Mouse (Mus musculus): Measurements from ENCODE around the gene Tmem136. TPM values are rescaled to one million over a fixed set of nuclear protein-coding genes. Genes with fewer than 3 reads are reported as not detected.

The Tmem136 gene
- polyA plus RNA-seq, 1 experiment = 0.12 TPM

- no peak overlapping the region for H3K4me3 ChIP-seq (ENCODE audit: insufficient read depth, poor library complexity, severe bottlenecking)
- TF ChIP-seq CEBPB (IDR thresholded peaks at IDR 0.05; ENCODE audit: low read depth) (no peak), USF1 (IDR thresholded peaks at IDR 0.05; ENCODE audit: low read depth) (no peak), FOSL1 (IDR thresholded peaks at IDR 0.05; ENCODE audit: insufficient read depth, low read length, poor library complexity, severe bottlenecking) (no peak)
- no peaks in the 10 kb centered on the region for H3K36me3 ChIP-seq (ENCODE audit: control insufficient read depth, insufficient read depth)
- no peak overlapping the region for H3ac ChIP-seq (ENCODE audit: control insufficient read depth, insufficient read length, low read depth)
- H3K79me2 ChIP-seq (ENCODE audit: control insufficient read depth, insufficient read depth) = no peaks in the 10 kb centered on the region
- H3K27me3 ChIP-seq (ENCODE audit: control insufficient read depth, insufficient read depth, insufficient read length) = peaks cover 5% of the 10 kb centered on the region
- no peaks in the 10 kb centered on the region for H3K79me3 ChIP-seq (ENCODE audit: low read depth)
Observed at GRCm38 (mm10) chr9:43115431-43116133, 788 bp downstream of the Tmem136 start.

GRCm38 (mm10) chr9:43114833-43115232 is 1.5 kb downstream of the Tmem136 start:
- H3K4me3 ChIP-seq (ENCODE audit: insufficient read depth, poor library complexity, severe bottlenecking) = no peak overlapping the region
- H3K79me3 ChIP-seq (ENCODE audit: low read depth) = no peaks in the 10 kb centered on the region
- H3ac ChIP-seq (ENCODE audit: control insufficient read depth, insufficient read length, low read depth) = no peak overlapping the region
- TF ChIP-seq CEBPB (IDR thresholded peaks at IDR 0.05; ENCODE audit: low read depth) = no peak
- TF ChIP-seq MAX (IDR thresholded peaks at IDR 0.05) = no peak
- TF ChIP-seq CTCF (IDR thresholded peaks at IDR 0.05; ENCODE audit: control insufficient read depth, insufficient read depth, insufficient read length) = no peak
- no peak for TF ChIP-seq MYOD1 (IDR thresholded peaks at IDR 0.05; ENCODE audit: control insufficient read depth, insufficient read length, low read depth)
- no peaks in the 10 kb centered on the region for H3K79me2 ChIP-seq (ENCODE audit: control insufficient read depth, insufficient read depth)
- H3K27me3 ChIP-seq (ENCODE audit: control insufficient read depth, insufficient read depth, insufficient read length) = peaks cover 5% of the 10 kb centered on the region
- no peaks in the 10 kb centered on the region for H3K36me3 ChIP-seq (ENCODE audit: control insufficient read depth, insufficient read depth)

GRCm38 (mm10) chr9:43110286-43110980 is 5.9 kb downstream of the Tmem136 start:
- no peaks in the 10 kb centered on the region for H3K27me3 ChIP-seq (ENCODE audit: control insufficient read depth, insufficient read depth, insufficient read length)
- no peak for TF ChIP-seq USF1 (IDR thresholded peaks at IDR 0.05; ENCODE audit: low read depth)
- TF ChIP-seq MYOD1 (IDR thresholded peaks at IDR 0.05; ENCODE audit: control insufficient read depth, insufficient read length, low read depth) = no peak
- no peak for TF ChIP-seq MYOG (IDR thresholded peaks at IDR 0.05; ENCODE audit: control insufficient read depth, extremely low read depth, insufficient read length)
- TF ChIP-seq MAX (IDR thresholded peaks at IDR 0.05) = no peak
- TF ChIP-seq FOSL1 (IDR thresholded peaks at IDR 0.05; ENCODE audit: insufficient read depth, low read length, poor library complexity, severe bottlenecking) = no peak
- TF ChIP-seq CEBPB (IDR thresholded peaks at IDR 0.05; ENCODE audit: low read depth) = no peak
- no peak for TF ChIP-seq CTCF (IDR thresholded peaks at IDR 0.05; ENCODE audit: control insufficient read depth, insufficient read depth, insufficient read length)

GRCm38 (mm10) chr9:43109125-43109524 is 7.2 kb downstream of the Tmem136 start:
- Histone ChIP-seq H3K36me3 (ENCODE audit: control insufficient read depth, insufficient read depth) (no peaks in the 10 kb centered on the region), H3K79me3 (ENCODE audit: low read depth) (peaks cover 12% of the 10 kb centered on the region), H3K27me3 (ENCODE audit: control insufficient read depth, insufficient read depth, insufficient read length) (no peaks in the 10 kb centered on the region), H3K4me3 (ENCODE audit: insufficient read depth, poor library complexity, severe bottlenecking) (no peak overlapping the region), H3K79me2 (ENCODE audit: control insufficient read depth, insufficient read depth) (peaks cover 14% of the 10 kb centered on the region), H3ac (ENCODE audit: control insufficient read depth, insufficient read length, low read depth) (no peak overlapping the region)
- TF ChIP-seq CTCF (IDR thresholded peaks at IDR 0.05; ENCODE audit: control insufficient read depth, insufficient read depth, insufficient read length) (no peak), CEBPB (IDR thresholded peaks at IDR 0.05; ENCODE audit: low read depth) (no peak), USF1 (IDR thresholded peaks at IDR 0.05; ENCODE audit: low read depth) (no peak), MAX (IDR thresholded peaks at IDR 0.05) (no peak), FOSL1 (IDR thresholded peaks at IDR 0.05; ENCODE audit: insufficient read depth, low read length, poor library complexity, severe bottlenecking) (no peak), MYOG (IDR thresholded peaks at IDR 0.05; ENCODE audit: control insufficient read depth, extremely low read depth, insufficient read length) (no peak), MYOD1 (IDR thresholded peaks at IDR 0.05; ENCODE audit: control insufficient read depth, insufficient read length, low read depth) (no peak)

More at GRCm38 (mm10) chr9:43110286-43110980, 5.9 kb downstream of the Tmem136 start:
- H3ac ChIP-seq (ENCODE audit: control insufficient read depth, insufficient read length, low read depth) = no peak overlapping the region
- H3K79me2 ChIP-seq (ENCODE audit: control insufficient read depth, insufficient read depth) = peaks cover 1% of the 10 kb centered on the region
- no peaks in the 10 kb centered on the region for H3K79me3 ChIP-seq (ENCODE audit: low read depth)
- no peaks in the 10 kb centered on the region for H3K36me3 ChIP-seq (ENCODE audit: control insufficient read depth, insufficient read depth)
- no peak overlapping the region for H3K4me3 ChIP-seq (ENCODE audit: insufficient read depth, poor library complexity, severe bottlenecking)

- H3K27me3 ChIP-seq (ENCODE audit: control insufficient read depth, insufficient read depth, insufficient read length) = no peaks in the 10 kb centered on the region
- H3K79me2 ChIP-seq (ENCODE audit: control insufficient read depth, insufficient read depth) = peaks cover 18% of the 10 kb centered on the region
- no peak overlapping the region for H3ac ChIP-seq (ENCODE audit: control insufficient read depth, insufficient read length, low read depth)
- no peak overlapping the region for H3K4me3 ChIP-seq (ENCODE audit: insufficient read depth, poor library complexity, severe bottlenecking)
- H3K36me3 ChIP-seq (ENCODE audit: control insufficient read depth, insufficient read depth) = no peaks in the 10 kb centered on the region
- peaks cover 16% of the 10 kb centered on the region for H3K79me3 ChIP-seq (ENCODE audit: low read depth)
- TF ChIP-seq FOSL1 (IDR thresholded peaks at IDR 0.05; ENCODE audit: insufficient read depth, low read length, poor library complexity, severe bottlenecking) (no peak), CEBPB (IDR thresholded peaks at IDR 0.05; ENCODE audit: low read depth) (no peak), CTCF (IDR thresholded peaks at IDR 0.05; ENCODE audit: control insufficient read depth, insufficient read depth, insufficient read length) (no peak), USF1 (IDR thresholded peaks at IDR 0.05; ENCODE audit: low read depth) (no peak), MYOG (IDR thresholded peaks at IDR 0.05; ENCODE audit: control insufficient read depth, extremely low read depth, insufficient read length) (no peak), MAX (IDR thresholded peaks at IDR 0.05) (no peak), MYOD1 (IDR thresholded peaks at IDR 0.05; ENCODE audit: control insufficient read depth, insufficient read length, low read depth) (no peak)
Observed at GRCm38 (mm10) chr9:43108721-43109120, 7.6 kb downstream of the Tmem136 start.
